Mouse (Mus musculus): ENCODE results near the gene Lrrc56.

- TF ChIP-seq RCOR1 (conservative IDR thresholded peaks at IDR 0.05; ENCODE audit: low read depth, low read length) (no peak), CTCF (conservative IDR thresholded peaks at IDR 0.05 in 1 of 2, IDR thresholded peaks at IDR 0.05 in 1 of 2; ENCODE audit: low read depth in 2 of 2, low read length in 2 of 2) (no peak), SMC3 (IDR thresholded peaks at IDR 0.05; ENCODE audit: low read depth, low read length) (no peak), POLR2A (IDR thresholded peaks at IDR 0.05; ENCODE audit: low read depth, low read length) (no peak), HCFC1 (IDR thresholded peaks at IDR 0.05; ENCODE audit: low read depth, low read length) (no peak), PAX5 (IDR thresholded peaks at IDR 0.05; ENCODE audit: low read length) (no peak)
Measured at GRCm38 (mm10) chr7:141222696-141223215, 28.8 kb downstream of the Lrrc56 start.

Data from CH12.LX (cell line).